Mouse (Mus musculus): Measurements from ENCODE around the gene Kmt2e. TPM values are rescaled to one million over a fixed set of nuclear protein-coding genes. Genes with fewer than 3 reads are reported as not detected.
A peak's percentile ranks its signal among the peaks of the same experiment; 100 is the strongest.

The Kmt2e gene
- total and polyA plus RNA-seq, 3 experiments: 16.2 to 75.6 (median 29.3) TPM

DNA sequence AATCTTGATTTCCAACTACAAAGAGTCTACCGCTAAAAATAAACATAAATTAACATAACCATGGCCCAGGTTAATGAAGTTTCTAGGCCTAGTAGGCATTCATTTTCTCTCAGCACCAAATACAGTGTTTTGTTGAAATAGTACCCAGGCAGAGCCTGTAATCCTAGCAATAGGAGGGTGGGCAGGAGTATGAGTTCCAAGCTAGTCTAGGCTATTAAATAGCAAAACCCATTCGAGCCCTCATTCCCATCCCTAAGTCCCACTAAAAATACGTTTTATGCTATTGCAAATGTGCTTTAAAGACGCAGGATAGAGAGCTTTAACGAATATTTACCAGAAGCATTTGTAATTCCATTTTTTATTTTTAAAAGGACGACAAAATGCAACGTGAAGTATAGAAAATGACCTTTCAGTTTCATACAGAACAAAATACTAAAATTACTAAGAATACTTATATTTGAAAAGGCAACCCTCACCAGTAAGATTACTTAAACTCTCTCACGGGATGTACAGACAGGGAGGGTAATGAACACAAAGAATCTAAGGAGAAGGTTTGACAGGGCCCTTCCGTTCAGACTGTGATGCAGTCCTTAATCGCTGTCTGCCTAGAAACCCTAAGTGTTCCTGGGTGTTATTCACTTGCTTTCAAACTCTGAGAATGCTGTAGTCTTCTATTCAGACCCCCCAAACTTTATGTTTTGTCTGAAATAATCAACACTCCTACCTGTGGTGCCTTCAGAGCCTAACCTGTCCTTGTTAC is 2.1 kb upstream of the Kmt2e start:
- H3K4me1 ChIP-seq (ENCODE audit: control insufficient read depth in 1 of 2, insufficient read depth in 2 of 2, low read length in 2 of 2): peaks cover 12 to 33% of the 10 kb centered on the region in 2 experiments
- TF ChIP-seq NELFE (IDR thresholded peaks at IDR 0.05; ENCODE audit: low read depth, low read length) (peak; percentile 17; the same call in 1 of the 2 replicates), KAT2A (conservative IDR thresholded peaks at IDR 0.05; ENCODE audit: low read depth, low read length) (peak; percentile 42; the same call in 1 of the 2 replicates), EP300 (IDR thresholded peaks at IDR 0.05; ENCODE audit: low read depth in 1 of 2, low read length in 2 of 2) (no peak; a peak in 1 of 4 replicates), TBP (IDR thresholded peaks at IDR 0.05; ENCODE audit: low read depth, low read length) (no peak), CHD1 (IDR thresholded peaks at IDR 0.05; ENCODE audit: low read depth, low read length) (peak; percentile 91; the same call in 1 of the 2 replicates)
- peak overlapping the region; percentile 62 to 87 for H3K4me3 ChIP-seq (ENCODE audit: control insufficient read depth in 1 of 2, insufficient read depth in 1 of 2, low read depth in 2 of 2, low read length in 2 of 2)
- peaks cover 74% of the 10 kb centered on the region for H3K79me2 ChIP-seq (ENCODE audit: control insufficient read depth, insufficient read depth, low read length, poor library complexity)
- DNase-seq (ENCODE audit: low read depth, low spot score): peak; percentile 42
- H3K27ac ChIP-seq (ENCODE audit: control insufficient read depth, low read depth, low read length): peak overlapping the region; percentile 98
- H3K36me3 ChIP-seq (ENCODE audit: control insufficient read depth in 1 of 2, insufficient read depth in 2 of 2, low read length in 2 of 2): peaks cover 4 to 49% of the 10 kb centered on the region in 2 experiments
- H3K9ac ChIP-seq (ENCODE audit: control insufficient read depth, low read depth, low read length, poor library complexity, severe bottlenecking): peak overlapping the region; percentile 95
- H3K27me3 ChIP-seq (ENCODE audit: control insufficient read depth in 1 of 2, insufficient read depth in 2 of 2, low read length in 2 of 2): no peaks in the 10 kb centered on the region
- no peaks in the 10 kb centered on the region for H3K9me3 ChIP-seq (replicated peaks; ENCODE audit: insufficient read depth, low read length)

DNA sequence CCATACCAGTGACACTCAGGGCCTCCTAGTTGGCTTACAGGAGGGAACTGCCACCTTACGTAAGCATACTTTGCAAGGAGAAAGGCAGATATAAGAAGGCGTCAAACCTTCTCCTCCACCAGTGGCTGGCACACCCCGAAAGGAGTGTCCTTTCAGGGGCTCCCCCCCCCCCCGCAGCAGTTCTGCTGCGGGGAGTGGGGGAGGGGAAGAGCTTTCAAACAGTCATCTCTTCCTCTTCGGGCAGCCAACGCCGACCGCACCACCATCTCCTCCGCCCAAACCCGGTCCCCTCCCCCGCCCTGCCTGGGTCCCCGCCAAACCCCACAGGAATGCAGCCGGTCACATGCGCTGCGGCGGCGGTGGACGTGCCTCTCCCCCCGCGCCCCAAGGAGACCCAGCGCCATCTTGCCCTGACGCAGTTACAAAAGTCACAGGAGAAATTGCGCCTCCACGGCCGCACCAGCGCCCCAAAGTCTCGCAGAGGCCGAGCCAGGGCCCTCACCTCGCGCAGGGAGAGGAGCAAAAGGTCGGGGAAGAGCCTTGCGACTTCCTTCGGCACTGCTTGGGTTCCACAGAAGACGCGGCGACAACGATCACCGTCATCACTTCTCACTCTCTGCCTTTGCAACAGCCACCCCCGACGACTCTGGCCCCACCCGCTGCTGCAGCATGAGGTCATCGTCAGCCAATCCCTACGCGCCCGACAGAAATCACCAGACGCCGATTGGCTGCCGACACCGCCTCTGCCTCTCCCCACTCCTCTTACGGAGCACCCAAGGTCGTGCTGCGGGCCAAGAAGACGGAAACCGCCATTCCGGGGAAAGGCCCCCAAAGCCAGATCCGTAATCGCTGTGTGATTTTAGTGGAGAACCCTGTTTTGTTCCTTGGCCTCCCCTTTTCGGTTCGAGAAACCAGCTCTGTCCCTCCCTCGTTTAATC is 1.3 kb upstream of the Kmt2e start:
- Histone ChIP-seq H3K36me3 (ENCODE audit: control insufficient read depth in 1 of 2, insufficient read depth in 2 of 2, low read length in 2 of 2) (peaks cover 2 to 47% of the 10 kb centered on the region in 2 experiments; a peak in 3 of 4 replicates), H3K27me3 (ENCODE audit: control insufficient read depth in 1 of 2, insufficient read depth in 2 of 2, low read length in 2 of 2) (no peaks in the 10 kb centered on the region), H3K4me1 (ENCODE audit: control insufficient read depth in 1 of 2, insufficient read depth in 2 of 2, low read length in 2 of 2) (peaks cover 8 to 32% of the 10 kb centered on the region in 2 experiments), H3K4me3 (ENCODE audit: control insufficient read depth in 1 of 2, insufficient read depth in 1 of 2, low read depth in 2 of 2, low read length in 2 of 2) (peak overlapping the region; percentile 76 to 90), H3K79me2 (ENCODE audit: control insufficient read depth, insufficient read depth, low read length, poor library complexity) (peaks cover 73% of the 10 kb centered on the region), H3K27ac (ENCODE audit: control insufficient read depth, low read depth, low read length) (peak overlapping the region; percentile 98), H3K9me3 (replicated peaks; ENCODE audit: insufficient read depth, low read length) (no peaks in the 10 kb centered on the region), H3K9ac (ENCODE audit: control insufficient read depth, low read depth, low read length, poor library complexity, severe bottlenecking) (peak overlapping the region; percentile 95)
- peak; percentile 100 for DNase-seq (ENCODE audit: low read depth, low spot score)
- peak; percentile 90 for TF ChIP-seq SIN3A (IDR thresholded peaks at IDR 0.05; ENCODE audit: low read length)
- no peak; the same call in none of the 2 replicates for TF ChIP-seq POLR2AphosphoS2 (IDR thresholded peaks at IDR 0.05; ENCODE audit: low read length)
- peak; percentile 19; the same call in 1 of the 2 replicates for TF ChIP-seq E2F4 (IDR thresholded peaks at IDR 0.05; ENCODE audit: borderline replicate concordance, low read depth, low read length)
- peak; percentile 73; the same call in 1 of the 2 replicates for TF ChIP-seq MEF2A (IDR thresholded peaks at IDR 0.05; ENCODE audit: extremely low read depth, insufficient replicate concordance, low read depth, low read length, poor library complexity, severe bottlenecking)
- 0 out of 2 replicates have a peak, but pooled peaks have one; percentile 17 for TF ChIP-seq TAL1 (IDR thresholded peaks at IDR 0.05; ENCODE audit: low read length)
- 0 out of 2 replicates have a peak, but pooled peaks have one; percentile 4 for TF ChIP-seq GABPA (IDR thresholded peaks at IDR 0.05; ENCODE audit: low read depth, low read length)
- TF ChIP-seq MYB (IDR thresholded peaks at IDR 0.05; ENCODE audit: low read depth, low read length): peak; percentile 45; the same call in 1 of the 2 replicates
- no peak; the same call in 1 of the 2 replicates for TF ChIP-seq CHD1 (IDR thresholded peaks at IDR 0.05; ENCODE audit: low read depth, low read length)
- peak; percentile 73 to 91; a peak in 3 of 4 replicates for TF ChIP-seq POLR2A (IDR thresholded peaks at IDR 0.05; ENCODE audit: control insufficient read depth in 1 of 2, insufficient read depth in 1 of 2, low read depth in 1 of 2, low read length in 2 of 2, poor library complexity in 1 of 2)
- TF ChIP-seq SMC3 (IDR thresholded peaks at IDR 0.05; ENCODE audit: low read depth, low read length): no peak
- TF ChIP-seq BHLHE40 (IDR thresholded peaks at IDR 0.05; ENCODE audit: borderline replicate concordance, low read depth, low read length): peak; percentile 92
- no peak for TF ChIP-seq RAD21 (IDR thresholded peaks at IDR 0.05; ENCODE audit: low read depth, low read length)
- TF ChIP-seq HCFC1 (IDR thresholded peaks at IDR 0.05; ENCODE audit: low read depth, low read length): peak; percentile 73
- no peak for TF ChIP-seq ZC3H11A (IDR thresholded peaks at IDR 0.05; ENCODE audit: low read depth, low read length)
- TF ChIP-seq TCF12 (IDR thresholded peaks at IDR 0.05; ENCODE audit: low read depth, low read length): peak; percentile 73
- TF ChIP-seq EP300 (IDR thresholded peaks at IDR 0.05; ENCODE audit: low read depth in 1 of 2, low read length in 2 of 2): peak in 1 of 2 experiments; percentile 86; a peak in 2 of 4 replicates
- TF ChIP-seq TBP (IDR thresholded peaks at IDR 0.05; ENCODE audit: low read depth, low read length): peak; percentile 82
- TF ChIP-seq MXI1 (IDR thresholded peaks at IDR 0.05; ENCODE audit: low read depth, low read length): peak; percentile 66
- TF ChIP-seq CTCF (IDR thresholded peaks at IDR 0.05 in 2 of 3, conservative IDR thresholded peaks at IDR 0.05 in 1 of 3; ENCODE audit: control insufficient read depth in 1 of 3, insufficient read depth in 1 of 3, low read depth in 2 of 3, low read length in 3 of 3, poor library complexity in 1 of 3, severe bottlenecking in 1 of 3): no peak
- TF ChIP-seq MAX (IDR thresholded peaks at IDR 0.05; ENCODE audit: low read length): peak; percentile 78
- no peak for TF ChIP-seq KAT2A (conservative IDR thresholded peaks at IDR 0.05; ENCODE audit: low read depth, low read length)
- TF ChIP-seq NRF1 (IDR thresholded peaks at IDR 0.05; ENCODE audit: insufficient read depth, low read depth, low read length, poor library complexity, severe bottlenecking): 0 out of 2 replicates have a peak, but pooled peaks have one; percentile 21
- TF ChIP-seq POLR2AphosphoS5 (IDR thresholded peaks at IDR 0.05; ENCODE audit: borderline replicate concordance, low read depth, low read length): peak; percentile 96; the same call in 1 of the 2 replicates
- no peak; the same call in 1 of the 2 replicates for TF ChIP-seq ZKSCAN1 (IDR thresholded peaks at IDR 0.05; ENCODE audit: low read depth, low read length)
